ENCODE assay signal across 9 mouse cellular contexts in genomic region chr2:128947962-128948588, GRCm38 (mm10). TPM values are rescaled to one million over a fixed set of nuclear protein-coding genes. Genes with fewer than 3 reads are reported as not detected.
A peak's percentile ranks its signal among the peaks of the same experiment; 100 is the strongest.
DNase-seq lines count a peak whose midpoint lies in the region; ATAC-seq and TF ChIP-seq lines count a peak whose summit lies in the region.
"Had no signal": no experiment of that assay in that cellular context is flagged by ENCODE, and none has a peak within 500 bp of the region (broad histone marks: within the 10 kb centered on the region; RNA-seq: fewer than 3 reads in every experiment).

No protein-coding gene starts in this region.

- 0 out of 2 replicates have a peak, but pooled peaks have one; percentile 40 for ATAC-seq in kidney, embryonic 16.5 days (ENCODE audit: low FRiP score, low TSS enrichment)

- in situ Hi-C loops in ES-E14 (cut with MboI; ENCODE audit: low sequenced_read_pairs in 2 of 2, unreplicated experiment in 2 of 2) = no loop called here

- no peak overlapping the region for H3K4me2 ChIP-seq in kidney, embryonic 16.5 days (replicated peaks; ENCODE audit: low read depth, low read length)
- H3K4me2 ChIP-seq: embryonic facial prominence, embryonic 15.5 days had no signal

- TF ChIP-seq POLR2A in cortical plate, adult 2 months (IDR thresholded peaks at IDR 0.05; ENCODE audit: extremely low read depth, insufficient read depth, low read length) = no peak

- no peaks in the 10 kb centered on the region for H3K27me3 ChIP-seq in heart, embryonic 10.5 days (ENCODE audit: insufficient read depth, poor library complexity, severe bottlenecking)
- no peaks in the 10 kb centered on the region for H3K27me3 ChIP-seq in kidney, embryonic 16.5 days (ENCODE audit: insufficient read depth, low read length)
- H3K27me3 ChIP-seq: embryonic facial prominence, embryonic 15.5 days had no signal

- TF ChIP-seq CTCF in cortical plate, adult 2 months (IDR thresholded peaks at IDR 0.05; ENCODE audit: extremely low read depth, insufficient read depth, low read length) = peak; percentile 55

- H3K36me3 ChIP-seq in heart, embryonic 10.5 days = no peaks in the 10 kb centered on the region
- H3K36me3 ChIP-seq in ES-E14 (ENCODE audit: control insufficient read depth, insufficient read depth, low read length, poor library complexity, severe bottlenecking) = no peaks in the 10 kb centered on the region
- H3K36me3 ChIP-seq in kidney, embryonic 16.5 days (ENCODE audit: insufficient read depth, low read length) = no peaks in the 10 kb centered on the region
- H3K36me3 ChIP-seq: embryonic facial prominence, embryonic 15.5 days had no signal

- DNase-seq in heart, adult 18-20 months = peak; percentile 28 to 66
- DNase-seq in heart, embryonic 10.5 days (ENCODE audit: low spot score) = no peak
- DNase-seq in 3134 (ENCODE audit: extremely low read depth, insufficient read length, low spot score) (peak; percentile 29), ES-E14 (ENCODE audit: low read depth, low spot score) (peak; percentile 37)
- peak; percentile 37 for DNase-seq in retina, adult 2 months (ENCODE audit: low read depth, low spot score)
- no peak for DNase-seq in gastrocnemius, postnatal 10 days

- H3K4me1 ChIP-seq in heart, embryonic 10.5 days = no peaks in the 10 kb centered on the region
- H3K4me1 ChIP-seq in ES-E14 (ENCODE audit: control insufficient read depth in 2 of 2, insufficient read depth in 2 of 2, low read length in 2 of 2, poor library complexity in 1 of 2) = no peaks in the 10 kb centered on the region
- H3K4me1 ChIP-seq in cortical plate, adult 2 months (ENCODE audit: control insufficient read depth, insufficient read depth, low read length) = no peaks in the 10 kb centered on the region
- peaks cover 2% of the 10 kb centered on the region for H3K4me1 ChIP-seq in kidney, embryonic 16.5 days (ENCODE audit: insufficient read depth, low read length)

- H3K9me3 ChIP-seq in heart, embryonic 10.5 days = no peaks in the 10 kb centered on the region
- no peaks in the 10 kb centered on the region for H3K9me3 ChIP-seq in ES-E14 (ENCODE audit: control insufficient read depth, insufficient read depth, low read depth, low read length)
- H3K9me3 ChIP-seq in kidney, embryonic 16.5 days (ENCODE audit: low read length) = no peaks in the 10 kb centered on the region
- H3K9me3 ChIP-seq: embryonic facial prominence, embryonic 15.5 days had no signal

- no peak overlapping the region for H3K9ac ChIP-seq in ES-E14 (ENCODE audit: insufficient read depth, low read depth, low read length, poor library complexity, severe bottlenecking)
- H3K9ac ChIP-seq in kidney, embryonic 16.5 days (replicated peaks; ENCODE audit: low read length) = no peak overlapping the region
- H3K9ac ChIP-seq: embryonic facial prominence, embryonic 15.5 days had no signal

- H3K4me3 ChIP-seq in heart, embryonic 10.5 days = no peak overlapping the region
- H3K4me3 ChIP-seq in ES-E14 (ENCODE audit: insufficient read depth in 1 of 2, low read depth in 1 of 2, low read length in 2 of 2, poor library complexity in 1 of 2, severe bottlenecking in 1 of 2) = no peak overlapping the region
- H3K4me3 ChIP-seq in cortical plate, adult 2 months (ENCODE audit: insufficient read depth, low read length) = no peak overlapping the region
- H3K4me3 ChIP-seq in kidney, embryonic 16.5 days (ENCODE audit: low read length) = no peak overlapping the region
- H3K4me3 ChIP-seq: embryonic facial prominence, embryonic 15.5 days had no signal

- WGBS in heart, embryonic 10.5 days = 33% methylated on average over 6 of the region's 6 CpGs
- 28% methylated on average over 6 of the region's 6 CpGs for WGBS in kidney, embryonic 16.5 days

- no peak overlapping the region for H3K27ac ChIP-seq in heart, embryonic 10.5 days
- H3K27ac ChIP-seq in ES-E14 (ENCODE audit: insufficient read depth, low read depth, low read length, poor library complexity, severe bottlenecking) = no peak overlapping the region
- no peak overlapping the region for H3K27ac ChIP-seq in cortical plate, adult 2 months (ENCODE audit: insufficient read depth, low read length)
- H3K27ac ChIP-seq in kidney, embryonic 16.5 days (ENCODE audit: low read length) = no peak overlapping the region
- H3K27ac ChIP-seq: embryonic facial prominence, embryonic 15.5 days had no signal

TF ChIP-seq in ES-E14, 5 proteins besides CTCF, POLR2A, EP300 and RAD21:
- no peak for TF ChIP-seq MAFK (IDR thresholded peaks at IDR 0.05; ENCODE audit: insufficient read depth, low read depth, low read length)
- no peak; the same call in 1 of the 2 replicates for TF ChIP-seq ZC3H11A (IDR thresholded peaks at IDR 0.05; ENCODE audit: borderline replicate concordance, low read depth, low read length)
- no peak for TF ChIP-seq CHD2 (IDR thresholded peaks at IDR 0.05; ENCODE audit: low read depth, low read length)
- TF ChIP-seq ZNF384 (IDR thresholded peaks at IDR 0.05; ENCODE audit: low read depth, low read length) = no peak
- no peak for TF ChIP-seq HCFC1 (IDR thresholded peaks at IDR 0.05; ENCODE audit: borderline replicate concordance, insufficient read depth, low read length)

RNA-seq across cellular contexts. Expression of gene Zc3h8, which starts 4.2 kb away (rescaled TPM):
- 1 to 10 TPM; 7.5 to 8.7 TPM for total RNA-seq in heart, adult 18-20 months (2021)
- polyA plus RNA-seq in heart, embryonic 10.5 days (2016; fragmentation: Nextera tagmentation; extraction: Ambion mirVana) = 6.9 and 7.8 TPM in 2 replicates
- total RNA-seq in ES-E14 (2012; rRNA removed) = 19.5 and 20.9 TPM in 2 replicates
- polyA plus RNA-seq in cortical plate, adult 2 months (2012; rRNA removed) = 8.1 and 8.3 TPM in 2 replicates
- 7.9 and 8.2 TPM in 2 replicates for polyA plus RNA-seq in kidney, embryonic 16.5 days (2015; fragmentation: Nextera tagmentation; extraction: Ambion mirVana)
- total RNA-seq in gastrocnemius, postnatal 10 days (2021) = 1 to 10 TPM; 5.7 to 5.9 TPM

RNA-seq across cellular contexts. Expression of gene Zc3h6, which starts 19.1 kb away (rescaled TPM):
- 1 to 10 TPM; 2.6 to 4.8 TPM for total RNA-seq in heart, adult 18-20 months (2021)
- 0.78 and 1.1 TPM in 2 replicates for polyA plus RNA-seq in heart, embryonic 10.5 days (2016; fragmentation: Nextera tagmentation; extraction: Ambion mirVana)
- total RNA-seq in ES-E14 (2012; rRNA removed) = 0.98 and 1.9 TPM in 2 replicates
- polyA plus RNA-seq in cortical plate, adult 2 months (2012; rRNA removed) = 4.8 and 5.5 TPM in 2 replicates
- polyA plus RNA-seq in kidney, embryonic 16.5 days (2015; fragmentation: Nextera tagmentation; extraction: Ambion mirVana) = 1.4 and 2.3 TPM in 2 replicates
- total RNA-seq in gastrocnemius, postnatal 10 days (2021) = 1 to 10 TPM; 8.3 to 8.9 TPM

RNA-seq across cellular contexts. Expression of gene Gm10762, which starts 19.4 kb away (rescaled TPM):
- 10 to 100 TPM; 10.4 to 12.1 TPM for total RNA-seq in heart, adult 18-20 months (2021)
- 10.0 and 11.7 TPM in 2 replicates for polyA plus RNA-seq in heart, embryonic 10.5 days (2016; fragmentation: Nextera tagmentation; extraction: Ambion mirVana)
- total RNA-seq in ES-E14 (2012; rRNA removed) = 7.3 and 9.2 TPM in 2 replicates
- polyA plus RNA-seq in cortical plate, adult 2 months (2012; rRNA removed) = 4.9 and 5.2 TPM in 2 replicates
- polyA plus RNA-seq in kidney, embryonic 16.5 days (2015; fragmentation: Nextera tagmentation; extraction: Ambion mirVana) = 12.7 and 12.9 TPM in 2 replicates
- total RNA-seq in gastrocnemius, postnatal 10 days (2021) = 10 to 100 TPM; 11.2 to 15.6 TPM

Comparison
In these comparisons a context has a peak if more than half of its experiments do, and no peak if none do; other contexts are left out.
1. DNase-seq: peak in heart, adult 18-20 months (2 of 2), 3134 (single experiment), ES-E14 (single experiment) and retina, adult 2 months (single experiment); none in heart, embryonic 10.5 days (single experiment) and gastrocnemius, postnatal 10 days (single experiment).